11 mouse cellular contexts compared by ENCODE assay signal in the genomic region with DNA sequence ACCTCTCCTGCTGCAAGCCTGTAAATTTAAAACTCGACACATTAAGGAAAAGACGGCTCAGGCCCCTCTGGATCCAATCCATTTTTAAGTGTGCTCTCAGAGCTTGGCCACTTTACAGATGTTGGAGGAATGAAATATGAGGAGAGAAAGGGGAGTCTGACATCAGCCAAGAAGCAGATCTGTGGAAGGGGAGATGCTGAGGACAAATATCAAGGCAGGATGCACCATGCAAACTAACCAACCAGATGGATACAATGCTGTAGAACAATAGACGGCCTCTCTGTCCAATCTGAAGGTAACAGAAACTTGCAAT.
DNase-seq lines count a peak whose midpoint lies in the region; ATAC-seq and TF ChIP-seq lines count a peak whose summit lies in the region.
"Had no signal": no experiment of that assay in that cellular context is flagged by ENCODE, and none has a peak within 500 bp of the region (broad histone marks: within the 10 kb centered on the region; RNA-seq: fewer than 3 reads in every experiment).

No protein-coding gene starts in this region.

- WGBS in kidney, embryonic 16.5 days, result 13% methylated on average over 3 of the region's 3 CpGs
- WGBS in kidney, adult 2 months, result 37% methylated on average over 3 of the region's 3 CpGs
- WGBS in embryonic facial prominence, embryonic 15.5 days, result 20% methylated on average over 3 of the region's 3 CpGs
- 32% methylated on average over 3 of the region's 3 CpGs for WGBS in hindbrain, embryonic 15.5 days
- WGBS in midbrain, embryonic 15.5 days, result 17% methylated on average over 3 of the region's 3 CpGs

- DNase-seq in kidney, adult 2 months, result no peak
- no peak for DNase-seq in layer of hippocampus, adult 9-10 months (ENCODE audit: low spot score)
- DNase-seq in testis, postnatal 14 days (ENCODE audit: low spot score), result no peak
- DNase-seq: right cerebral cortex, adult 18-20 months; thymus, adult 2 months had no signal

- no peak overlapping the region for H3K4me3 ChIP-seq in kidney, embryonic 16.5 days (ENCODE audit: low read length)
- no peak overlapping the region for H3K4me3 ChIP-seq in kidney, adult 2 months (ENCODE audit: insufficient read depth, low read depth, low read length)
- H3K4me3 ChIP-seq in embryonic facial prominence, embryonic 15.5 days (replicated peaks), result no peak overlapping the region
- H3K4me3 ChIP-seq in hindbrain, embryonic 15.5 days, result no peak overlapping the region
- no peak overlapping the region for H3K4me3 ChIP-seq in midbrain, embryonic 15.5 days
- H3K4me3 ChIP-seq: heart, embryonic 13.5 days had no signal

- no peak for TF ChIP-seq CTCF in kidney, adult 2 months (conservative IDR thresholded peaks at IDR 0.05; ENCODE audit: insufficient read depth, insufficient read length, low read depth, low read length)

- H3K36me3 ChIP-seq in kidney, embryonic 16.5 days (ENCODE audit: insufficient read depth, low read length), result no peaks in the 10 kb centered on the region
- H3K36me3 ChIP-seq in kidney, adult 2 months (ENCODE audit: control insufficient read depth, insufficient read depth, low read length), result no peaks in the 10 kb centered on the region
- H3K36me3 ChIP-seq in embryonic facial prominence, embryonic 15.5 days, result no peaks in the 10 kb centered on the region
- no peaks in the 10 kb centered on the region for H3K36me3 ChIP-seq in hindbrain, embryonic 15.5 days
- H3K36me3 ChIP-seq in midbrain, embryonic 15.5 days (replicated peaks), result no peaks in the 10 kb centered on the region
- H3K36me3 ChIP-seq: heart, embryonic 13.5 days had no signal

- H3K27ac ChIP-seq in kidney, embryonic 16.5 days (ENCODE audit: low read length), result no peak overlapping the region
- H3K27ac ChIP-seq in kidney, adult 2 months (ENCODE audit: insufficient read depth, low read depth, low read length), result no peak overlapping the region
- H3K27ac ChIP-seq in embryonic facial prominence, embryonic 15.5 days (replicated peaks), result 0 out of 2 replicates have a peak overlapping the region, but pooled peaks have one; percentile 60
- H3K27ac ChIP-seq in hindbrain, embryonic 15.5 days (replicated peaks), result peak overlapping the region; percentile 47; the same call in 1 of the 2 replicates
- H3K27ac ChIP-seq in midbrain, embryonic 15.5 days, result peak overlapping the region; percentile 8
- H3K27ac ChIP-seq: heart, embryonic 13.5 days had no signal

- peak; percentile 37; the same call in 1 of the 2 replicates for ATAC-seq in kidney, embryonic 16.5 days (ENCODE audit: low FRiP score, low TSS enrichment)
- ATAC-seq in embryonic facial prominence, embryonic 15.5 days (ENCODE audit: insufficient number of reproducible peaks, low FRiP score, low TSS enrichment, low read depth), result no peak
- ATAC-seq in hindbrain, embryonic 15.5 days (ENCODE audit: low FRiP score, low read depth), result no peak
- no peak for ATAC-seq in midbrain, embryonic 15.5 days (replicated peaks)
- no peak for ATAC-seq in megakaryocyte-erythroid progenitor cell, adult 5-6 weeks (replicated peaks; ENCODE audit: low FRiP score, low TSS enrichment, poor library complexity, severe bottlenecking)

- H3K27me3 ChIP-seq in kidney, embryonic 16.5 days (ENCODE audit: insufficient read depth, low read length), result no peaks in the 10 kb centered on the region
- no peaks in the 10 kb centered on the region for H3K27me3 ChIP-seq in kidney, adult 2 months (replicated peaks; ENCODE audit: control insufficient read depth, insufficient read depth, low read length)
- no peaks in the 10 kb centered on the region for H3K27me3 ChIP-seq in embryonic facial prominence, embryonic 15.5 days
- no peaks in the 10 kb centered on the region for H3K27me3 ChIP-seq in hindbrain, embryonic 15.5 days
- no peaks in the 10 kb centered on the region for H3K27me3 ChIP-seq in midbrain, embryonic 15.5 days (replicated peaks)
- H3K27me3 ChIP-seq: heart, embryonic 13.5 days had no signal

- no peak for TF ChIP-seq POLR2A in kidney, adult 2 months (IDR thresholded peaks at IDR 0.05; ENCODE audit: low read depth, low read length)

- H3K4me1 ChIP-seq in kidney, embryonic 16.5 days (ENCODE audit: insufficient read depth, low read length), result peaks cover 22% of the 10 kb centered on the region
- peaks cover 4% of the 10 kb centered on the region; the same call in 1 of the 2 replicates for H3K4me1 ChIP-seq in kidney, adult 2 months (ENCODE audit: control insufficient read depth, insufficient read depth, low read length)
- H3K4me1 ChIP-seq in embryonic facial prominence, embryonic 15.5 days, result peaks cover 17% of the 10 kb centered on the region; the same call in 1 of the 2 replicates
- H3K4me1 ChIP-seq in hindbrain, embryonic 15.5 days (replicated peaks), result peaks cover 28% of the 10 kb centered on the region
- peaks cover 33% of the 10 kb centered on the region for H3K4me1 ChIP-seq in midbrain, embryonic 15.5 days

- no peaks in the 10 kb centered on the region for H3K9me3 ChIP-seq in kidney, embryonic 16.5 days (ENCODE audit: low read length)
- H3K9me3 ChIP-seq in embryonic facial prominence, embryonic 15.5 days (replicated peaks), result no peaks in the 10 kb centered on the region
- H3K9me3 ChIP-seq in hindbrain, embryonic 15.5 days, result no peaks in the 10 kb centered on the region
- H3K9me3 ChIP-seq in midbrain, embryonic 15.5 days, result no peaks in the 10 kb centered on the region
- H3K9me3 ChIP-seq: heart, embryonic 13.5 days had no signal

- no peak overlapping the region for H3K4me2 ChIP-seq in kidney, embryonic 16.5 days (replicated peaks; ENCODE audit: low read depth, low read length)
- H3K4me2 ChIP-seq in embryonic facial prominence, embryonic 15.5 days (replicated peaks), result peak overlapping the region; percentile 8; the same call in 1 of the 2 replicates
- no peak overlapping the region for H3K4me2 ChIP-seq in hindbrain, embryonic 15.5 days
- H3K4me2 ChIP-seq in midbrain, embryonic 15.5 days, result no peak overlapping the region
- H3K4me2 ChIP-seq: heart, embryonic 13.5 days had no signal

- H3K9ac ChIP-seq in kidney, embryonic 16.5 days (replicated peaks; ENCODE audit: low read length), result no peak overlapping the region
- no peak overlapping the region for H3K9ac ChIP-seq in embryonic facial prominence, embryonic 15.5 days
- no peak overlapping the region for H3K9ac ChIP-seq in hindbrain, embryonic 15.5 days
- no peak overlapping the region for H3K9ac ChIP-seq in midbrain, embryonic 15.5 days
- H3K9ac ChIP-seq: heart, embryonic 13.5 days had no signal

Comparison
In these comparisons a context has a peak if more than half of its experiments do, and no peak if none do; other contexts are left out.
1. H3K27ac ChIP-seq: peak in embryonic facial prominence, embryonic 15.5 days (single experiment), hindbrain, embryonic 15.5 days (single experiment) and midbrain, embryonic 15.5 days (single experiment); none in kidney, embryonic 16.5 days (single experiment) and kidney, adult 2 months (single experiment).